Mouse (Mus musculus) hindbrain, postnatal 0 days (tissue): Measurements from ENCODE around the gene Palm2. TPM values are rescaled to one million over a fixed set of nuclear protein-coding genes. Genes with fewer than 3 reads are reported as not detected.

Source experiments
- ATAC-seq: fragments of 200-750 bp; cut with Nextera tagmentation; 2 replicates; pipeline ENCODE4 v1.8.0; 2017; ENCODE audit warnings: mild to moderate bottlenecking, moderate TSS enrichment, moderate library complexity
- DNase-seq: peaks from one replicate; pipeline ENCODE4 v3.0.0-alpha.2; 2015; ENCODE audit warnings: low spot score
- H3K27ac ChIP-seq: fragments of 300-500 bp; sonication (generic); 2 replicates; pipeline ENCODE4 v1.5.1; 2014; ENCODE audit warnings: mild to moderate bottlenecking
- H3K27me3 ChIP-seq: fragments of 300-500 bp; sonication (generic); 2 replicates; pipeline ENCODE4 v1.6.1; 2014; ENCODE audit warnings: low read length, mixed read lengths; ENCODE audit not compliant: insufficient read depth
- H3K36me3 ChIP-seq: fragments of 300-500 bp; sonication (generic); 2 replicates; pipeline ENCODE4 v1.6.1; 2014; ENCODE audit warnings: low read length, mixed read lengths; ENCODE audit not compliant: insufficient read depth
- H3K4me1 ChIP-seq: fragments of 300-500 bp; sonication (generic); 2 replicates; pipeline ENCODE4 v1.6.1; 2014; ENCODE audit warnings: antibody characterized with exemption, low read length, mixed read lengths; ENCODE audit not compliant: insufficient read depth
- H3K4me2 ChIP-seq: fragments of 300-500 bp; sonication (generic); 2 replicates; pipeline ENCODE4 v1.6.1; 2014; ENCODE audit warnings: low read depth, mild to moderate bottlenecking, low read length, moderate library complexity, mixed read lengths
- H3K4me3 ChIP-seq: fragments of 300-500 bp; sonication (generic); 2 replicates; pipeline ENCODE4 v1.5.1; 2014; ENCODE audit warnings: low read length
- H3K9ac ChIP-seq: fragments of 300-500 bp; sonication (generic); replicated peaks from 2 replicates; pipeline ENCODE4 v1.6.1; 2014; ENCODE audit warnings: mild to moderate bottlenecking, low read length, moderate library complexity, mixed read lengths
- H3K9me3 ChIP-seq: fragments of 300-500 bp; sonication (generic); 2 replicates; pipeline ENCODE4 v1.6.1; 2016; ENCODE audit warnings: low read length, mixed read lengths
- CTCF ChIP-seq: IDR thresholded peaks from 2 replicates; pipeline ENCODE4 v1.5.1; 2016; ENCODE audit warnings: antibody characterized with exemption, control low read depth, low read depth
- WGBS: fragments of 180-500 bp; shearing (Covaris S2); extraction: QIAGEN DNeasy Blood & Tissue Kit; methylation state at CpG from one replicate; pipeline ENCODE4 v1.1.7; 2014; 5-methylcytosine and 5-hydroxymethylcytosine counted together
- polyA plus RNA-seq: library from polyadenylated mRNA; unstranded; fragments of >200 nt; fragmentation: Nextera tagmentation; extraction: Ambion mirVana; gene quantifications from 2 replicates; pipeline ENCODE4 v1.2.1, GENCODE M21; 2015
- total RNA-seq: library from RNA; depleted of rRNA; stranded (reverse); fragments of >200 nt; gene quantifications from 2 replicates; pipeline ENCODE4 v1.2.3, GENCODE M21; 2014

The Palm2 gene
- total and polyA plus RNA-seq, 2 experiments from 2014 or later = 15.4 to 19.9 TPM

GRCm38 (mm10) chr4:57599946-57600345 is 165.9 kb downstream of the Palm2 start:
- H3K27ac ChIP-seq = no peak overlapping the region
- H3K9ac ChIP-seq = no peak overlapping the region
- no peak for DNase-seq
- WGBS = 94% methylated on average over 6 of the region's 6 CpGs
- no peak for ATAC-seq
- H3K4me2 ChIP-seq = no peak overlapping the region
- H3K27me3 ChIP-seq = no peaks in the 10 kb centered on the region
- no peaks in the 10 kb centered on the region for H3K9me3 ChIP-seq
- no peaks in the 10 kb centered on the region for H3K4me1 ChIP-seq
- H3K4me3 ChIP-seq = no peak overlapping the region
- TF ChIP-seq CTCF = no peak
- no peaks in the 10 kb centered on the region for H3K36me3 ChIP-seq

DNA sequence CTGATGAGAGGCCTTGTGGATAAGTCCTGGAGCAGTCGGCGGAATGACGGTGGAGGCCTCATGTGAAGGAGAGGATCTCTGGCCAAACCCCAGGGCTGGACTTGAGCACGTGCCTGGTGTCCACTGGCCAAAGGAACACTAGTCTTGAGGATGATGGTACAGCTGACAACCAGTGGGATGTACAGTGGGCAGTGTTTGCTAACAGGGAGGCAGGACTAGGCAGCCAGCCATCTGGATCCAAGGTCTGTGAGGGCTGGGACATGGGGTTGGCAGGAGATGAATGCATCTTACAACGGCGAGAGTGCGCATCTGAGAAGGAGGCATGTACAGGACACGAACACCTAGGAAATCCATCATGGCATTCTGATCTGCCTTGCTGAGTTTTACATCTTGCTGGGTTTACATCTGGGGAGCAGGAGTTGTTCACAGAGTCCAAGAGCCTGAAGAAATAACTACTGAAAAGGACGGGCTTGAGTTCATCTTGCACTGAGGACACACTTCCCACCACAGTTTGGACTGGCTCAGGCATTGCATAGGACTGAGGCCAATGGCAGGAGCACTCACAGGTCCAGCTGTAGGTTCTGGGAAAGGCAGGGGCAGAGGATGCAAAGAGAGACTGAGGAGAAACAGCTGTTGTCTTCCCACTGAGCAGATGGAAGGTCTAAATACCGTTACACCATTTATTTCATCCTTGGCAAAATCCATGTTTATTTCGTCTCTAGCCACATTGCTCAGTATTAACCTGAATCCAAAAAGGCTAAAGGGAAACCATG is 166.8 kb downstream of the Palm2 start:
- Histone ChIP-seq H3K4me3 (no peak overlapping the region), H3K27ac (no peak overlapping the region), H3K4me1 (no peaks in the 10 kb centered on the region), H3K9me3 (no peaks in the 10 kb centered on the region), H3K9ac (no peak overlapping the region), H3K36me3 (no peaks in the 10 kb centered on the region), H3K4me2 (no peak overlapping the region), H3K27me3 (no peaks in the 10 kb centered on the region)
- TF ChIP-seq CTCF = no peak
- 70% methylated on average over 11 of the region's 11 CpGs for WGBS
- ATAC-seq (0 out of 2 replicates have a peak, but pooled peaks have one; percentile 29), DNase-seq (no peak)

- Histone ChIP-seq H3K9me3 (no peaks in the 10 kb centered on the region), H3K27ac (no peak overlapping the region), H3K27me3 (no peaks in the 10 kb centered on the region), H3K4me1 (no peaks in the 10 kb centered on the region), H3K9ac (no peak overlapping the region), H3K36me3 (no peaks in the 10 kb centered on the region), H3K4me2 (no peak overlapping the region), H3K4me3 (no peak overlapping the region)
- no peak for TF ChIP-seq CTCF
- DNase-seq (no peak), ATAC-seq (no peak)
- WGBS = 83% methylated on average over 9 of the region's 9 CpGs
Observed at GRCm38 (mm10) chr4:57601458-57601835, 167.4 kb downstream of the Palm2 start.

- H3K4me3 ChIP-seq = no peak overlapping the region
- H3K27me3 ChIP-seq = no peaks in the 10 kb centered on the region
- no peaks in the 10 kb centered on the region for H3K36me3 ChIP-seq
- H3K9me3 ChIP-seq = no peaks in the 10 kb centered on the region
- no peak overlapping the region for H3K9ac ChIP-seq
- ATAC-seq = no peak
- DNase-seq = no peak
- H3K27ac ChIP-seq = no peak overlapping the region
- H3K4me1 ChIP-seq = no peaks in the 10 kb centered on the region; the same call in 1 of the 2 replicates
- TF ChIP-seq CTCF = no peak
- 87% methylated on average over 10 of the region's 10 CpGs for WGBS
- H3K4me2 ChIP-seq = no peak overlapping the region
Observed at GRCm38 (mm10) chr4:57601903-57602617, 168.0 kb downstream of the Palm2 start.

- no peak for TF ChIP-seq CTCF
- Histone ChIP-seq H3K4me3 (no peak overlapping the region), H3K27me3 (no peaks in the 10 kb centered on the region), H3K4me1 (peaks cover 2% of the 10 kb centered on the region; the same call in 1 of the 2 replicates), H3K9ac (no peak overlapping the region), H3K9me3 (no peaks in the 10 kb centered on the region), H3K27ac (no peak overlapping the region), H3K4me2 (no peak overlapping the region), H3K36me3 (no peaks in the 10 kb centered on the region)
- DNase-seq = no peak
- 76% methylated on average over 3 of the region's 3 CpGs for WGBS
- no peak for ATAC-seq
Observed at GRCm38 (mm10) chr4:57606258-57606657, 172.2 kb downstream of the Palm2 start.

- Histone ChIP-seq H3K4me2 (peak overlapping the region; percentile 49), H3K4me3 (peak overlapping the region; percentile 13; the same call in 1 of the 2 replicates), H3K4me1 (peaks cover 2% of the 10 kb centered on the region; the same call in 1 of the 2 replicates), H3K27me3 (no peaks in the 10 kb centered on the region), H3K9me3 (no peaks in the 10 kb centered on the region), H3K9ac (no peak overlapping the region; the same call in 1 of the 2 replicates), H3K36me3 (no peaks in the 10 kb centered on the region), H3K27ac (no peak overlapping the region)
- peak; percentile 92 for TF ChIP-seq CTCF
- 26% methylated on average over 22 of the region's 22 CpGs for WGBS
- ATAC-seq = peak; percentile 75
- peak; percentile 96 for DNase-seq
Observed at GRCm38 (mm10) chr4:57607247-57607942, 173.3 kb downstream of the Palm2 start.
